Mouse (Mus musculus): ENCODE results near the gene Ppargc1a.

The Ppargc1a gene

DNA sequence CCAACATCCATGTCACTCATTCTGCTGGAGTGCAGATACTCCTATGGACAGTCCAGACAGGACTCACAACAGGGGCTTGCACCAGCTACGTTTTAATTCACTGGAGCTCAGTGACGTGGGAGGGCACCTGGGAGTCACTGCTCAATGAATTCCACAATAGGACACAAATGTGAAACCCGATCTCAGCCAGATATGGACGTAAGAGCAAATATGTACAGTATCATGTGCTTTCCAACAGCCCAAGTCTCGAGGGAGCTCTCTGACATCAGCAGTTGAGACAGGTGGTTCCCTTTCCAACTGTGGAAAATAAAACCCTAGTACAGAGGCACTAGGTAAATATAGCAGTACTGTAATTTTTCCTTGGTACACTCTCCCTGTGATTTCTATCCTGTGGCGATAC, at the start of gene Ppargc1a:
Gene Ppargc1a (minus strand): TSS at position 68 of the 400 bp plus-strand sequence.
- DNase-seq (ENCODE audit: low read depth, low spot score), result no peak

DNA sequence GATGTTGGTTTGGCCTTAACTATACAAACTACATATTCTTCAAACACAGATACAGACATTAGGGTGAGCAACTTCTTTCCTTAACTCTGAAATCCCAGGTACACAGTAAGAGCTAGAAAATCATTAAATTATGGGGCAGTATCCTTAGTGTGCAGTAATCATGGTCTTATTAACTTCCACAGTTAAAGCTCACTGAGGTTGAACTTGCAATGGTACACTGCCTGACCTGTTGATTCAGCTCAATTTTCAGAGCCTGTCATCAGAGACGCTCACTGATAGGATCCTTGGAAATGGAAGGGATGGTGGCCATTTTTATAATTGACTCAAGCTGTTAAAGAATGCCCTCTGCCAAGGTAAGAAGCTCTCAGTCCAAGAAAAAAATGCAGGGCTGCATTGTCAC, 49.4 kb upstream of the Ppargc1a start:
- DNase-seq (ENCODE audit: low read depth, low spot score), result no peak

DNA sequence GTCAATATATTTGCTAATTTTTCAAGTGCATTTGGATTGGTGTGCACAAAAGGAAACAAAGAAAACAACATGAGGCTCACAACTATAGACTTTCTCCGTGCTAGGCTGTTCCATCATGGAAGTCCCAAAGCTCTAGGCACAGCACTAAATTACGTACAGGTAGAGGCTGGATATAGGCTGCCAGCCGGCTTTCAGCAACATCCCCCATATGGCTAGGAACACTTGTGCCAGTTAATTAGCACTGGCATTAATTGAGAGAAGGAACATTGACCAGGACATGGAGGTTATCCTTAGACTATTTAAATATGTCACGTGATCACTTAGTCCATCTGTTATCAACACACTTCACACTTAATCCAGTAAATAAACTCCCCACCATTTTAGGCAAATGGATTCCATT, 44.5 kb upstream of the Ppargc1a start:
- no peak for DNase-seq (ENCODE audit: low read depth, low spot score)

DNA sequence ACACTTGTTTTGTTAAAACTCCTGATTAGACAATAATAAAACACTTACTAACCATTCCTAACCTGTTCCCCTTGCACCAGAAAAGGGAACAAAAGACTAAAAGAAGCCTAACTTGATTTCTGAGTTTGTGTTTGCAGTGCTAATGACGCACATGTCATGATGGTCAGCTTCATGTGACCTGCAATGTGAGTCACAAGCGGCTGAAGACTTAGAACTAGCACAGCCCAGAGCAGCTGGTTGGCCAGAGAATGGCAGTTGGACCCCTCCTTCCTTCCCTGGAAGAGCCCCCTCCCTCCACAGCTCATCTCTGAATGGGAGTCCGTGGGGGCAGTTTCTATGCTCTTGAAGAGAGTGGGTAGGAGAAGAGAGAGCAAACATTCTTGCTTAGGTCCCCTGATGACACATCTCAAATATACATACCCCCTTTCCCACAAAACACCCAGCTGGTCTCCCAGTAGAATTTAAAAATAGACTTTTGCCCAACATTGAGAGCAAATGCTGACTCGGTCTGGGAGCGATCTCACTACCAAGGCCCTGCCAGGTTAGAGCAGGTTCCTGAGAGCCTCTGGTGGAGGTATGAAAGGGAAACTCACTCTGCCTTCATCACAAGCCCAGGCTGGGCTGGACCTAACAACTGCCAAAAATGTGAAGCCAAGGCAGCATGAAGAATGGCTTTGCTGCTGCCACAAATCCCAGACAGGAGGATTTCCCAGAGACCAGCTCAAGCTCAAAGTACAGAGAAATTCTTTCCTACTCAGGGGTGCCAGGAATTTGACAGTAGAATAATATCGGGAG, 40.4 kb upstream of the Ppargc1a start:
- no peak for DNase-seq (ENCODE audit: low read depth, low spot score)

DNA sequence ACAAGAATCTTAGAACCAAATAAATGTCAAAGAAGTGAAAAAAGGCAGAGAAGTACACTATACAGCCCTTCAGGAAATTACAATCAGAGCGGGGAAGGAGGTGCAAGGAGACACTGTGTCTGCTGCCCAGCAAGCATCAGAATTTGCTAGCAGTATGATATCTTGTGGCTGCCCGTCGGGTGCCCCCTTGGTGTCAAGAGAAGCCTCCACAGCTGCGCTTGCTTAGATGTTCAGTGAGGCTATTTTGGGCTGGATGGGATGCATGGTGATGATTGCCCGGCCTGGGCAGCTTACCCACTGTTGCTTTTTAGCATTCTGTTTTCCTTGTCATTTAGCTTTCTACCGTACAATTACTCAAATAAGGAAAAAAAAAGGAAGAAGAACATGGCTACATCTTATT, 32.0 kb upstream of the Ppargc1a start:
- no peak for DNase-seq (ENCODE audit: low read depth, low spot score)

DNA sequence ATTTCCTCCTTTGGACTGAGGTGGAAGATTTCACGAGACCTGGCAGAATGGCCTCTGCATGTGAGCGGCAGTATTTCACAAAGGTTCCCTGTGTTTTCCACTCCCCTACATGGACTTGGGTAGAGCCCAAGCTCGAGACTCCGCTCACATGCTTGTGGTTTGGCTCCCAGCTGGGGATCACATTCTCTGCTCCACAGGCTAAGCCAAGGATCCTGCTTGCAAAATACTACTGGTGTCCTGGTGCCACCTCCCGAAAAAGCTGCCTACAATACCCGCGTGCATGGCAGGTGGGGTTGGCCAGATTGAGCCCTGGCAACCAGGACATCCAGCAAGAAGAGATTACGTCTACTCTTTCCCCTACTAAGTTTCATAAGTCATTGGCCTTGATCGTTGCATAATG, 28.1 kb upstream of the Ppargc1a start:
- no peak for DNase-seq (ENCODE audit: low read depth, low spot score)

DNA sequence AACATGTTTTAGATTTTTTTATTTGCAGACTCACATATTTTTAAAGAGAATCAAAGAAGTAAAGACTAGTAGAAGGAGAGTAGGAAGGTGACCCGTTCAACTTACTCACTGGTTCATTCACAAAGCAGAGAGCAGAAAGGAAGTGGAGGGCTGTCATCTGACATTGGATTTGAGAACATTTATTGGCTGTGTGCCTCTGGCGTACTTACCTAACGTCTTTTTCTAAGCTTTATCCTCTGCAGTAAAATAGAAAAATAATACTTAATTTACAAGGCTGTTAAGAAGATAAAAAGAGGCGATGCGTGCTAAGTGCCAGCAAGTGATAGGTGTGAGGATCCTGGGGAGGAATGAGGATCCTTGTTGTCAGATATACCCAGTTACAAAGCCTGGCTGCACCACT, 24.7 kb upstream of the Ppargc1a start:
- DNase-seq (ENCODE audit: low read depth, low spot score), result no peak

DNA sequence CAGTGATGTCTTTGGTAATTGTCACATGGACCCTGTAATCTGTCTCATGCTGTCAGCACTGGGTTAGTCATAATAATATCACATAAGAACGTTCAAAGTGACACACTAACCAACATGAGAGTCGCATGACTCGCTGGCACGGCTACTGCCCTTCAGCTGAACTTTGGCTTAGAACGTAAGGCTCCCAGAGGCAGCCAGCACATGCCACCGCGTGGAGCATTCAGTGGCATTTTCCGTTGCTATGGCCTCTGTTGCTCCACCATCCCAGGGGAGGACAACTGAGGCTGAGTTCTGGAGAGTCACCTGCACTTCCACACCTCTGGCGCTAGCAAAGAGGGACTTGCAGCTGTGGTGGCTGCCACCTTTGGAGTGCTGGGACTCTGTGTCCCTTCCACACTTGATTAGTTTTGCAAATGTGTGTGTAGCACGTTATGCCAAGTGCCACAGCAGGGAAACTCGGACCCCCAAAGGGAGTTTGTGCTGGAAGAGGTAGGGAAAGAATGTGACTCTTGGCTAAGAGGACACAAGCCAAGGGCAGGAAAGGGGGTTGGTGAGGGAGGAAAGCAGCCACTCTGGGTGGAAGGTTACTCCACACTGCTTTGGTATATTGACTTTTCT, 24.1 kb upstream of the Ppargc1a start:
- DNase-seq (ENCODE audit: low read depth, low spot score), result no peak

DNA sequence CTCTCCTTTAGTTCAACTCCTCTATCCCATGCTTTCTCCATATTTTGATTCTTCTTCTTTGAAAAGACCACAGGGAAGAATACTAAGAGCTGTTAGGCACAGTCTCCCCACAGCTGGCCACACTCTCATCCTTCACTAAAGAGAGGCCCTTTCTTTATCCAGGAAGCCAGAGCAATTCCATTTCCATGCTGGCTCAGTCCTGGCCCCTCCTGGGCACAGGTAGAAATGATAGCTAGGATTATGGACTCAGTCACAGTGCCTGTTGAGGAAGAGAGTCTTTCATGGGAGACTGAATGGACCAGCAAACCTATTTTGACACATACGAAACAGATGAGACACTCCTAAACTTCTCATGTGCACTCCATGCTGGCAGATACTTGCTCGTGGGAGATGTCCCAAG, 18.7 kb upstream of the Ppargc1a start:
- no peak for DNase-seq (ENCODE audit: low read depth, low spot score)

DNA sequence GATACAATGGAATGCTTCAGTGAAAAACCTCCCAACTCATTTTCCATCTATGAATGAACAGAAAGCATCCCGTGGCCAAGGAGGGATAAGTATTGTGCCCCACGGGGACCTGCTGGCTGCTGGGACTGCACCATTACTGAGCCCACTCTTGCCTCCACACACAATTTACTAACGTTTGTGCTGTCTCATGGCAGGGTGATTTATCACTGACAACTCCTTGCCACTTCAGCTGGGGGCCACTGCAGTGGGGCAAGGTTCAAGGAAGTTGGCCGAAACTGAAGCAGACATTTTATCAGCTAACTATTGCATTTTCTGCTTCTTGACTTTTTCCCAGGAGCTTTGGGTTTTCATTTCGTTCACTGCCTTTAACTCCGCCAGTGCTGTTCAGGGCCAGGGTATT, 17.5 kb upstream of the Ppargc1a start:
- no peak for DNase-seq (ENCODE audit: low read depth, low spot score)

DNA sequence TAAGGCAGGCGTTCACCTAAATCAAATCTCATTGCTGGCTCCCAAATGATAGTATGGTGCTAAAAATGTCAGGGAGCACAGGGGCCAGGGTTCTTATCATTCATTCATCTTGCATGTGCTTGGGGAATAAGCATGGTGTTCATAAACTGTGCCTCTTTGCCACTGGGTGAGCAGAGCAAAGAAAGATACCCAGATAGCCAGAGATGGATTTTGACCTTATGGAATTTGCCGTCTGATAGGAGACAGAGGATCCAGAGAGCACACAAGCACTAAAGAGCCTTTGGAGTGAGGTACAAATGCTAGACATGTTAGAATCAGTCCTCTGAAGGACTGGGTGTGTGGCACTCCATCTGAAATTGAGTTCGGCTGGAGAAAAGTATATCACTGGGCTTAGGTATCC, 16.7 kb upstream of the Ppargc1a start:
- DNase-seq (ENCODE audit: low read depth, low spot score), result no peak

DNA sequence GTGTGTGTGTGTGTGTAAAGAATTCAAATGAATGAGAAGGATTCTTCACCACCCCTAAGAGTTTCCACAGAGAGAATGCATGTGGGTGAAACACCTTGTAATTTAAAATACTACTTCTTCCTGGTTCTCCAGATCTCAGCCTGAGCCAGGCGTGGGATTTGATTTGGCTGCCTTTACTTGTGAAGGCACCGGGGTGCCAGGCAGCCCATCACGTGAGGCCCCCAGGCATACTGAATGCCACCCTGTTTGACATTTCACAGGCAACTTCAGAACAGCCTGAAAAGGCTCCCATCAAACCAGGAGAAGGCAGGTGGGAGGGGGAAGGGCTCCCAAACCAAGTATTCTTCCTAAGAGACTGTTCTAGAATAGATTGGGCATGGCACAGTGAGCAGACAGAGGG, 16.1 kb upstream of the Ppargc1a start:
- DNase-seq (ENCODE audit: low read depth, low spot score), result no peak

DNA sequence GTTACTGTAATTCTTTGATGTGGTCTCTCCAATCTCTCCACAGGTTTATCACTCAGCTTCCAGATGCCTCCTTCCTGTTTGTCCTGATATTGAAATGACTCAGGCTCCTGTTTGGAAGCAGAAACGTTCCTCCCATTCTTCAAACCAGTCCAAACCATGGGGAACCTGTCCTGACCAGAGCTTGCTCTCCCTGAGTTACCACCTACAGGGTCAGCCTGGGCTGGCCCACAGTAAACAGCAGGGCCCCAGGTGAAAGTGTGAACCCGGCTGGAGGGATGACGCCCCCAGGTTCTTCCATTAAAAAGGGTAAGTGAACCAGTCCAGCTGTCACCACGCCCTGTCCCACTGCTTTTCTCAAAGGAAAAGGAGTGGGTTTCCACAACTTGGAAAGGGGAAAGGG, 15.5 kb upstream of the Ppargc1a start:
- no peak for DNase-seq (ENCODE audit: low read depth, low spot score)

DNA sequence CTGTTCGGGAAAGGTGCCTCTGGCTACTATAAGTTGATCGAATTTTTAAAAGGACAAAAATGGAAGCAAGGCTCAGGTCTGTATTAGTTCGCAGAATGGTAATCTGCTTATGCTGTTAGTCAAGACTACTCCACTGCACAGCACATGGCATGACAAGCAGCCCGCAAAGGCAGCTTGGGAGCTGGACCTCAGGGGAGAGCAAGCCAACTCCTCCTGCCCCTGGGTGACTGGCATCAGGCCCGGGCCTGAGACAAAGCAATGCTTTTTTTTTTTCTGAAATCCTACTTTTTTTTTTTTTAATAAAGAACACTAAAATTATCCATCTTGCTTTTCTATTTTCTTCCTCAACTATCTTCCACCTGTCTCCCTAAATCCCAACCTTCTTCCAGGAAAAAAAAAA, 15.1 kb upstream of the Ppargc1a start:
- DNase-seq (ENCODE audit: low read depth, low spot score), result no peak

DNA sequence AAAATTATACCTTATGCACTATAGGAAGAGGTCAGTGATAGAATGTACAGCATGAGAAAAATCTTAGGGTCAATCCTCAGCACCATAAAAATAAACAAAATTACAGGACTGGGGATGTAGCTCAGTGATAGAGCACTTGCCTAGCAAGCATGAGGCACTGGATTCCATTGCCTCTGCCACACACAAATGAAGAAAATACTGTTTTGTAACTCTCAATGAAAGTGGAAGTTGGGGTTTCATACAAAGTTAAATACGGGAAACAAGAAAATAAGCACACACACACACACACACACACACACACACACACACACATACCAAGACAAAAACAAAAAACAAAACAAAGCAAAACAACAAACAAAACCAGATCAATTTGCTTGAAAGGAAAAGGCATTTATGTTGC, 10.1 kb upstream of the Ppargc1a start:
- DNase-seq (ENCODE audit: low read depth, low spot score), result no peak

DNA sequence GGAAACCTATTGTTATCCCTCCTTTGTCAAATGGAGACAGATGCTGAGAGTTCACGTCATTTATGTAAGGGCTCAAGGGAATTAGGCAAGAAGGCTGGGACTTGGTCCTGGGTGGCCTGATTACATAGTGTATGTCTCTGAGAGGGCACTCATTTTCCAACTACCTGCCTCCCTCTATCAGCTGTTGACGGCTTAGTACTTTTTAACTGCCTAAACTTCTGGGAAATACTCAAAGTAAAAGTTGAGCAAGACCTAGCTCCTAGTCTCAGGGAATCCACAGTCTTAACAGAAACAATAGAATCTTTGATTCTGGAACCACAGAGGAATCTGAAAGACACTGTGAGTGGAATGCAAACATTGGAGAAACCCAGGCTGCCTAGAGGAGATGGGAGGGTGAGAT, 6.2 kb upstream of the Ppargc1a start:
- DNase-seq (ENCODE audit: low read depth, low spot score), result no peak

DNA sequence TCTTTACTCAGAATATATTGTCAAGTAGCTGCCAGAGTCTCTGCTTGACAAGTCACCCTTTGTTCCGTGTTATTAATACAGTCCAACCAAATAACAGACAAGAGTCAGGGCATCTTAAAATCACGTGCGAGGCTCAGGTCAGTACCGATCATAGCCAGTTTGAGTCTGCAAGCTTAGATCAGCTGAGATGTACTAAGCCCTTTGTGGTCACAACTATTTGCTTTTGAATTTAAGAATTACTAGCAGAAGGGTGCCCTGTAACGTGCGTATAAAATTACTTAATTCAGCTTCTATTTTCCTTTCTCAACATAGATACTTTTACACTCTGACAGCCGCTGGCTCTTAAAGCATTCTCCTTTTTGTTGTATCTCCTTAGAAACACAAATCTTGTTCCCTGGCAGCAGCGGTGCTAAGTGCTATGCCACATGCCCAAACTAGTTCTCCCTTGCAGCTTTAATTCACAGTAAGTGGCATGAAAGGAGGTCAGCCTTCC, 718 bp upstream of the Ppargc1a start:
- DNase-seq (ENCODE audit: low read depth, low spot score), result no peak

DNA sequence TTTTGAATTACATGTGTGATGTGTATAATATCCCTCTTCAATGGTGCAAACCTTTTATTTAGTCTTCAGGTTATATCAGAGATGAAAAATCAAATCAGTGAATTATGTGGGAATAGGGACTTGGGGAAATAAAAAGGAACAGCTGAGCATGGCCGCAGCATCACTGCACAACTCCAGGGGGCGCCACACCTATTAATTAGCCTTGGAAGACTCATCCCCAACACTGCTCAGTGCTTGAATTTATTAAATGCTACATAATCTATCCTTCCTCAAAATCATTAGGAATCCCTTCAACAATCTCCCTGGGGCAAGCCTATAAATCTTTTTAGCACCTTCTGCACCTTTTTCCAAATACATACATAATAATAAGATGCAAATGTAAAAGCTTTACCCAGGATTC, 1.9 kb downstream of the Ppargc1a start:
- no peak for DNase-seq (ENCODE audit: low read depth, low spot score)

DNA sequence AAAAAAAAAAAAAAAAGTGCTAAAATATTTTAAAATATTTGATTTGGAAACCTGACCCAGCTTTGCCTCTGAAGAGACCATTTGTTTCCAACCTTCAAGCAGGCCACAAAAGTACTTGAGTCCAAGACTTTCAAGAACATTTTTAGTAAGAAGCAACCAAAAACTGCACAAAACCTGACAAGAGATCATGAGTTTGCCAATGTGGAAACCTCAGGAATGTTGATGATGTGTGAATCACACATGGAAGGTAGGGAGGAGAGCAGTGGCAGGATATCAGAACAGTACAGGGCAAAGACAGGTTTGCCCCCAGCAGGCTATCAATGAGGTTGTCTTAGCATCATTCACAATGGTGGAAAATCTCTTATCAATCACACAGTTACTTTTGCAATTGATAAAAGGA, 2.5 kb downstream of the Ppargc1a start:
- no peak for DNase-seq (ENCODE audit: low read depth, low spot score)

DNA sequence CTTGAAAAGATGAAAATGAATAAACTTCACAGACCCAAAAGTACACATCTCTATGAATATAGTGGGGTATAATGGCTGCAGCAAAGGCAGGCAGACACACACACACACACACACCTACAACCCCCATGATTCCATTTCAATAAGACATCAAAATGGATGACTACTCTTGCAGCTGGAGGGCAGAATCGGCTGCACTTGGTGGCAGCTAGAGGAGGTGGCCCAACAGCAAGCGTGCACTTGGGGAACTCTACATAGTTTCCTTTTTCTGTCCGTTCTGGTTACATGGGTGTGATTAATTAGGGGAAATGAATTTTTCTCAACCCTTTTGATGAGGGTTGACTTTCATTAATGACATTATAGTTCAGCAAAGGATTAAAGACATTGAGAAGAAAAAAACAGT, 4.0 kb downstream of the Ppargc1a start:
- DNase-seq (ENCODE audit: low read depth, low spot score), result no peak

DNA sequence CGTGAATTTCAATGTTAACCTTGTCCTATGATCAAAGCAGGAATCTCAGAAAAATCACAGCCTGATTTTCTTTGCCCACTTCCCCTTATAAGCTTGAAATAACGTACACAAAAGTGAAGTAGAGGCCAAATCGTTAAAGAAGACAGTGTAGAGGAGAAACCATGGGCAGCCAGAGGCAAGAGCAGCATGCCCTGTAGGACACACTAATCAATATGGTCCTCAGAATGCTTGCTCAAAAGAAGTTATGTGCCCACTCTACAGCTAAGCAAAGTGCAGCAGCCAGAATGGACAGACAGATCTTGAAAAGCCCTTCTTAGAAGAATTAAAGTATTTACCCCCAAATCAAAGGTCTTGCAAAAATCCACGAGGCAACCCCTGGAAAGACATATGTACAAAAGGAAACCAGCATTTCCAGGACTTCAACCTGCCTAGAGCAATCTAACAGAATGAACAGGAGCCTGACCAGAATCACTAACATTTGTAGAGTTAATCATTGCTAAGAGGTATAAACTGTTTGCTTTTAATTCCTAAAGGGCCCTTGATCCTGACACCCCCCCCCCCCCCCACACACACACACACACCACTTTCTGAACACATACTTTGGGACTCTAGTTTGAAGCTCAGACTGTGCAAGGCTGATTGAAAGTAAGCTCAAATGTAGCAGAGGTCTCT, 9.8 kb downstream of the Ppargc1a start:
- DNase-seq (ENCODE audit: low read depth, low spot score), result no peak

DNA sequence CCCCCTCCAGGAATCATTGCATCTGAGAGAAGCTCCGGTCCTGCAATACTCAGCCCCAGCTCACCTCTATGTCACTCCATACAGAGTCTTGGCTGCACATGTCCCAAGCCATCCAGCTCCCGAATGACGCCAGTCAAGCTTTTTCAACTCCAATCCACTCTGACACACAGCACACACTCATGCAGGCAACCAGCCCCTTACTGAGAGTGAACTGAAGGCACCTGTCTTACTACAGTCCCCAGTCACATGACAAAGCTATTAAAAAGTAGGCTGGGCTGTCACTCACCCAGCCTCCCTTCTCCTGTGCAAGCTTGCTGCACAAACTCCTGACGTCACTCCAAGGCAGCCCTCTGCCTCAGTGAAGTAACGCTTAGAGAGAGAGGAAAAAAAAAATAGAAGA, 13.9 kb downstream of the Ppargc1a start:
- DNase-seq (ENCODE audit: low read depth, low spot score), result no peak

DNA sequence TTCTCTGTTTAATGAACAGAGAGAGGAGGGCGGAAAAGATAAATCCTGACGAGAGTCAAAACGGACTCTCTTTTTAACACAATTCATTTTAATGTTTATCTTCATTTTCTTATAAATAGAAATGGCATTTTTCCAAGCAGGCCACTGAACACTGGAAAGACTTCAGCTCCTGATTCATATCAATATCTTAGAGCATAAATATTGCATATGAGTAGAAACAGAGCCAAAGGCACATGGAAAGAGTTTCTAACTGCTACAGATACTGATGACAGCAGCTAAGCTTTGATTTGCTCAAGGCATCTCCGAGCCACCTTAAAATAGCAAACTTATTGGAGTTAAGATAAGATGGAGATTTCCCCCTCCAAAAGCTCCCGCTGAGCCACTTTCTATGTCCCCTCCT, 14.3 kb downstream of the Ppargc1a start:
- no peak for DNase-seq (ENCODE audit: low read depth, low spot score)

Measured in embryo, embryonic 11.5 days (tissue).